Mouse (Mus musculus) hindbrain, embryonic 12.5 days (tissue): Measurements from ENCODE around the gene Rpl34. TPM values are rescaled to one million over a fixed set of nuclear protein-coding genes. Genes with fewer than 3 reads are reported as not detected.

Source experiments
- ATAC-seq: fragments of 200-750 bp; cut with Nextera tagmentation; 2 replicates; pipeline ENCODE4 v1.8.0; 2017; ENCODE audit warnings: moderate TSS enrichment; ENCODE audit not compliant: low FRiP score
- H3K27ac ChIP-seq: fragments of 300-500 bp; sonication (generic); 2 replicates; pipeline ENCODE4 v1.5.1; 2016; ENCODE audit warnings: mild to moderate bottlenecking
- H3K27me3 ChIP-seq: fragments of 300-500 bp; sonication (generic); 2 replicates; pipeline ENCODE4 v1.6.1; 2016; ENCODE audit warnings: mild to moderate bottlenecking
- H3K36me3 ChIP-seq: fragments of 300-500 bp; sonication (generic); 2 replicates; pipeline ENCODE4 v1.6.1; 2016; ENCODE audit warnings: mild to moderate bottlenecking
- H3K4me1 ChIP-seq: fragments of 300-500 bp; sonication (generic); 2 replicates; pipeline ENCODE4 v1.6.1; 2016
- H3K4me2 ChIP-seq: fragments of 300-500 bp; sonication (generic); replicated peaks from 2 replicates; pipeline ENCODE4 v1.6.1; 2016; ENCODE audit warnings: mild to moderate bottlenecking
- H3K4me3 ChIP-seq: fragments of 300-500 bp; sonication (generic); 2 replicates; pipeline ENCODE4 v1.5.1; 2016; ENCODE audit warnings: mild to moderate bottlenecking
- H3K9ac ChIP-seq: fragments of 300-500 bp; sonication (generic); 2 replicates; pipeline ENCODE4 v1.6.1; 2016; ENCODE audit warnings: mild to moderate bottlenecking, moderate library complexity
- H3K9me3 ChIP-seq: fragments of 300-500 bp; sonication (generic); replicated peaks from 2 replicates; pipeline ENCODE4 v1.6.1; 2016; ENCODE audit warnings: mild to moderate bottlenecking
- WGBS: fragments of 180-500 bp; shearing (Covaris S2); methylation state at CpG from one replicate; pipeline ENCODE4 v1.1.7; 2016; 5-methylcytosine and 5-hydroxymethylcytosine counted together
- polyA plus RNA-seq: library from polyadenylated mRNA; unstranded; fragments of >200 nt; fragmentation: Nextera tagmentation; extraction: Ambion mirVana; gene quantifications from 2 replicates; pipeline ENCODE4 v1.2.1, GENCODE M21; 2016

The Rpl34 gene
- polyA plus RNA-seq, 1 experiment from 2014 or later = 601 TPM

- no peaks in the 10 kb centered on the region for H3K27me3 ChIP-seq
- H3K4me1 ChIP-seq = no peaks in the 10 kb centered on the region
- no peak overlapping the region for H3K4me3 ChIP-seq
- no peak overlapping the region for H3K4me2 ChIP-seq
- no peak overlapping the region for H3K27ac ChIP-seq
- no peaks in the 10 kb centered on the region for H3K9me3 ChIP-seq
- H3K36me3 ChIP-seq = no peaks in the 10 kb centered on the region
- no peak overlapping the region for H3K9ac ChIP-seq
- ATAC-seq = no peak
- 80% methylated on average over 9 of the region's 9 CpGs for WGBS
Measured at GRCm38 (mm10) chr3:130684276-130685013, 45.8 kb downstream of the Rpl34 start.

GRCm38 (mm10) chr3:130683836-130684235 lies 46.4 kb downstream of the Rpl34 start:
- Histone ChIP-seq H3K4me1 (no peaks in the 10 kb centered on the region), H3K27me3 (no peaks in the 10 kb centered on the region), H3K9me3 (no peaks in the 10 kb centered on the region), H3K4me3 (no peak overlapping the region), H3K4me2 (no peak overlapping the region), H3K36me3 (no peaks in the 10 kb centered on the region), H3K9ac (no peak overlapping the region), H3K27ac (no peak overlapping the region)
- no peak for ATAC-seq
- 82% methylated on average over 8 of the region's 8 CpGs for WGBS

- no peak overlapping the region for H3K27ac ChIP-seq
- H3K4me3 ChIP-seq = no peak overlapping the region
- 87% methylated on average over 9 of the region's 9 CpGs for WGBS
- H3K27me3 ChIP-seq = no peaks in the 10 kb centered on the region
- H3K9me3 ChIP-seq = no peaks in the 10 kb centered on the region
- H3K36me3 ChIP-seq = no peaks in the 10 kb centered on the region
- H3K4me2 ChIP-seq = no peak overlapping the region
- ATAC-seq = no peak
- no peak overlapping the region for H3K9ac ChIP-seq
- H3K4me1 ChIP-seq = no peaks in the 10 kb centered on the region
Measured at GRCm38 (mm10) chr3:130682183-130682582, 48.0 kb downstream of the Rpl34 start.

DNA sequence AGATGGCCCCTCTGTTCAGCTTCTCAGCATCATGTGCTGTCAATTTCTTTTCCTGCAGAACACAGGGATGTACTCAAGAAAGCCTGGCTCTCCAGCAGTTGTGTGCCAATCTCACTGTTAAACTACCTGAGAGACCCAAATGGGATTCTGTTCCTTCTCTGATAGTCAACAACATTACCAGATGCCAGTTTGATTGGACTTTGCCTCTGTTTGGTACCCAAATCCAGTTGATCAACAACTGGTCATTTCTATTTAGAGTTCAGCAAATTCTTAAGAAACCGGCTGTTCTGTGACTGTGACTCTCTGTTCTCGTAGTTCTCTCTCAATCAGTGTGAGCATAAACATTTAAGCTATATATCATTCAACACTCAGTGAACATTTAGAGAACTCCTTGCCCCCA lies 49.0 kb downstream of the Rpl34 start:
- H3K27ac ChIP-seq = no peak overlapping the region
- no peaks in the 10 kb centered on the region for H3K9me3 ChIP-seq
- 91% methylated on average over 2 of the region's 2 CpGs for WGBS
- no peaks in the 10 kb centered on the region for H3K4me1 ChIP-seq
- H3K36me3 ChIP-seq = no peaks in the 10 kb centered on the region
- H3K4me2 ChIP-seq = no peak overlapping the region
- no peak overlapping the region for H3K9ac ChIP-seq
- ATAC-seq = no peak
- H3K27me3 ChIP-seq = no peaks in the 10 kb centered on the region
- no peak overlapping the region for H3K4me3 ChIP-seq

DNA sequence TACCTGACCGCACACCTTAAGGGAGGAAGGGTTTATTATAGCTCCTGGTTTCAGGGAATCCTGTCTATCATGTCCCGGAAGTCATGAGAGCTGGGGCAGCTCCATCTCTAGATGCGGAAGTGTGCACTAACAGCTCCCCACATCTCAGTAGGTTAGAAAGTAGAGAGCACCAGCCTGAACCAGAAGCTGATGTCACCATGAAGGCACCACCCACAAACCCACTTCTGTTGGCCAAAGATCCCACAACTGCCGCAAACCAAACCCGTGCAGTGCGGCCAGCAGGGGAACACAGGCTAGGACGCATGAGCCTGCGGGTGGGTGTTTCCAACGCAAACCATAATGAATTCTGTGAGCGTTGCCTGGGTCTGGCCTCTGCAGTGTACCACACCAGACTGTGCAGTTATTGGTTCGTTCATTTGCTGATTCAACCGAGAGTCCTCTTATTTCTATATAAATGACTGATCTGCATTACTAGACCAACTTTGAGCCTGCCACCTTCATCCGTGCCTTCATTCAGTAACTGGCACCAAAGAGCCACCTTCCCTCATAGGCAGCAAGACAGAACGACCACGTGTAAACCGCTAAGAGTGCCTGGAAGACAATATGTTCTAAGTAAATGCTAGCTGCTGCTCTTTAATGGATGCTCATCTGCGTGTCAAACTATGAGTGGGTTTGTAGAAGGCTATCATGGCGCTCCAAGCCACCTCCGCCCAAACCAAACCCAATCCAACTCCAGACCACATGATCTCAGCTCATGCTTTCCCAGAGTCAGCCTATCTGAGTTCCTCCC lies 52.3 kb downstream of the Rpl34 start:
- Histone ChIP-seq H3K9ac (no peak overlapping the region), H3K4me3 (no peak overlapping the region), H3K9me3 (no peaks in the 10 kb centered on the region), H3K27ac (no peak overlapping the region), H3K36me3 (no peaks in the 10 kb centered on the region), H3K4me2 (no peak overlapping the region), H3K4me1 (no peaks in the 10 kb centered on the region), H3K27me3 (no peaks in the 10 kb centered on the region)
- WGBS = 93% methylated on average over 19 of the region's 19 CpGs
- no peak for ATAC-seq

Other genes starting within 250 kb of the Rpl34 start
- gene Etnppl, start 113.0 kb downstream of the Rpl34 start, polyA plus RNA-seq = not detected in 2 replicates
- gene Ostc, start 21.0 kb downstream of the Rpl34 start, polyA plus RNA-seq = 271 and 273 TPM in 2 replicates